Mouse (Mus musculus): ENCODE results near the gene Agpat3.

- TF ChIP-seq POLR2A (IDR thresholded peaks at IDR 0.05; ENCODE audit: borderline replicate concordance, extremely low read depth, low read depth, low read length) (no peak), CTCF (IDR thresholded peaks at IDR 0.05; ENCODE audit: insufficient read depth, low read length) (no peak)
Observed at GRCm38 (mm10) chr10:78260916-78261650, 91.2 kb downstream of the Agpat3 start.
